Mouse (Mus musculus) heart, embryonic 15.5 days (tissue): ENCODE measurements around the gene Rnf145. TPM values are rescaled to one million over a fixed set of nuclear protein-coding genes. Genes with fewer than 3 reads are reported as not detected.

Source experiments
- ATAC-seq: fragments of 200-750 bp; cut with Nextera tagmentation; replicated peaks from 2 replicates; pipeline ENCODE4 v1.8.0; 2017; ENCODE audit warnings: low read depth, moderate TSS enrichment; ENCODE audit not compliant: insufficient number of reproducible peaks, insufficient read depth, low FRiP score
- H3K27ac ChIP-seq: fragments of 300-500 bp; sonication (generic); 2 replicates; pipeline ENCODE4 v1.5.1; 2015; ENCODE audit warnings: mild to moderate bottlenecking, inconsistent platforms
- H3K27me3 ChIP-seq: fragments of 300-500 bp; sonication (generic); 2 replicates; pipeline ENCODE4 v1.6.1; 2015; ENCODE audit warnings: inconsistent platforms
- H3K36me3 ChIP-seq: fragments of 300-500 bp; sonication (generic); 2 replicates; pipeline ENCODE4 v1.6.1; 2015; ENCODE audit warnings: mild to moderate bottlenecking, inconsistent platforms
- H3K4me1 ChIP-seq: fragments of 300-500 bp; sonication (generic); replicated peaks from 2 replicates; pipeline ENCODE4 v1.6.1; 2015; ENCODE audit warnings: inconsistent platforms
- H3K4me2 ChIP-seq: fragments of 300-500 bp; sonication (generic); 2 replicates; pipeline ENCODE4 v1.6.1; 2015; ENCODE audit warnings: inconsistent platforms, mild to moderate bottlenecking, moderate library complexity
- H3K4me3 ChIP-seq: fragments of 300-500 bp; sonication (generic); 2 replicates; pipeline ENCODE4 v1.5.1; 2015; ENCODE audit warnings: mild to moderate bottlenecking, inconsistent platforms
- H3K9ac ChIP-seq: fragments of 300-500 bp; sonication (generic); 2 replicates; pipeline ENCODE4 v1.6.1; 2015; ENCODE audit warnings: mild to moderate bottlenecking, inconsistent platforms
- H3K9me3 ChIP-seq: fragments of 300-500 bp; sonication (generic); replicated peaks from 2 replicates; pipeline ENCODE4 v1.6.1; 2016; ENCODE audit warnings: inconsistent platforms
- WGBS: fragments of 180-500 bp; shearing (Covaris S2); methylation state at CpG from one replicate; pipeline ENCODE4 v1.1.7; 2015; ENCODE audit warnings: mixed read lengths; 5-methylcytosine and 5-hydroxymethylcytosine counted together
- polyA plus RNA-seq: library from polyadenylated mRNA; unstranded; fragments of >200 nt; fragmentation: Nextera tagmentation; extraction: Ambion mirVana; gene quantifications from 2 replicates; pipeline ENCODE4 v1.2.1, GENCODE M21; 2015

Rnf145 gene
- polyA plus RNA-seq, 1 experiment from 2014 or later, result 45.1 TPM

GRCm38 (mm10) chr11:44573396-44573795 lies 54.6 kb downstream of the Rnf145 start:
- Histone ChIP-seq H3K4me3 (no peak overlapping the region), H3K9me3 (no peaks in the 10 kb centered on the region), H3K27ac (no peak overlapping the region), H3K4me2 (no peak overlapping the region), H3K36me3 (no peaks in the 10 kb centered on the region), H3K27me3 (no peaks in the 10 kb centered on the region), H3K9ac (no peak overlapping the region), H3K4me1 (no peaks in the 10 kb centered on the region)
- ATAC-seq, result no peak
- 70% methylated on average over 3 of the region's 3 CpGs for WGBS

GRCm38 (mm10) chr11:44574391-44574790 lies 55.6 kb downstream of the Rnf145 start:
- no peaks in the 10 kb centered on the region for H3K9me3 ChIP-seq
- H3K27ac ChIP-seq, result no peak overlapping the region
- no peak overlapping the region for H3K9ac ChIP-seq
- no peaks in the 10 kb centered on the region for H3K4me1 ChIP-seq
- no peaks in the 10 kb centered on the region for H3K27me3 ChIP-seq
- H3K4me2 ChIP-seq, result no peak overlapping the region
- no peak overlapping the region for H3K4me3 ChIP-seq
- H3K36me3 ChIP-seq, result no peaks in the 10 kb centered on the region
- ATAC-seq, result no peak
- 87% methylated on average over 8 of the region's 8 CpGs for WGBS

- H3K9me3 ChIP-seq, result no peaks in the 10 kb centered on the region
- no peak overlapping the region for H3K27ac ChIP-seq
- H3K4me1 ChIP-seq, result no peaks in the 10 kb centered on the region
- no peaks in the 10 kb centered on the region for H3K36me3 ChIP-seq
- 90% methylated on average over 5 of the region's 5 CpGs for WGBS
- no peak overlapping the region for H3K4me2 ChIP-seq
- no peaks in the 10 kb centered on the region for H3K27me3 ChIP-seq
- no peak for ATAC-seq
- H3K9ac ChIP-seq, result no peak overlapping the region
- no peak overlapping the region for H3K4me3 ChIP-seq
Observed at GRCm38 (mm10) chr11:44574820-44575219, 56.1 kb downstream of the Rnf145 start.

- no peaks in the 10 kb centered on the region for H3K9me3 ChIP-seq
- H3K4me3 ChIP-seq, result no peak overlapping the region
- 74% methylated on average over 9 of the region's 9 CpGs for WGBS
- H3K27me3 ChIP-seq, result no peaks in the 10 kb centered on the region
- H3K9ac ChIP-seq, result no peak overlapping the region
- H3K4me1 ChIP-seq, result no peaks in the 10 kb centered on the region
- no peak overlapping the region for H3K4me2 ChIP-seq
- no peaks in the 10 kb centered on the region for H3K36me3 ChIP-seq
- no peak for ATAC-seq
- no peak overlapping the region for H3K27ac ChIP-seq
Observed at GRCm38 (mm10) chr11:44577911-44578310, 59.1 kb downstream of the Rnf145 start.

GRCm38 (mm10) chr11:44581277-44581683 lies 62.5 kb downstream of the Rnf145 start:
- no peak overlapping the region for H3K9ac ChIP-seq
- H3K4me3 ChIP-seq, result no peak overlapping the region
- no peaks in the 10 kb centered on the region for H3K27me3 ChIP-seq
- H3K4me1 ChIP-seq, result no peaks in the 10 kb centered on the region
- H3K27ac ChIP-seq, result no peak overlapping the region
- H3K9me3 ChIP-seq, result no peaks in the 10 kb centered on the region
- no peaks in the 10 kb centered on the region for H3K36me3 ChIP-seq
- ATAC-seq, result no peak
- 26% methylated on average over 11 of the region's 11 CpGs for WGBS
- 0 out of 2 replicates have a peak overlapping the region, but pooled peaks have one; percentile 1 for H3K4me2 ChIP-seq

GRCm38 (mm10) chr11:44586047-44586696 lies 67.4 kb downstream of the Rnf145 start:
- 8% methylated on average over 3 of the region's 3 CpGs for WGBS

GRCm38 (mm10) chr11:44593016-44593415 lies 74.3 kb downstream of the Rnf145 start:
- no peak for ATAC-seq
- Histone ChIP-seq H3K4me1 (0 out of 2 replicates have a peak, but pooled peaks cover 3% of the 10 kb centered on the region), H3K27me3 (no peaks in the 10 kb centered on the region), H3K4me2 (no peak overlapping the region), H3K4me3 (no peak overlapping the region), H3K27ac (no peak overlapping the region), H3K9ac (no peak overlapping the region), H3K9me3 (no peaks in the 10 kb centered on the region), H3K36me3 (no peaks in the 10 kb centered on the region)
- 89% methylated on average over 6 of the region's 6 CpGs for WGBS

More at GRCm38 (mm10) chr11:44586047-44586696, 67.4 kb downstream of the Rnf145 start:
- Histone ChIP-seq H3K9ac (no peak overlapping the region), H3K4me2 (no peak overlapping the region), H3K36me3 (no peaks in the 10 kb centered on the region), H3K4me1 (0 out of 2 replicates have a peak, but pooled peaks cover 3% of the 10 kb centered on the region), H3K27ac (no peak overlapping the region), H3K27me3 (no peaks in the 10 kb centered on the region), H3K4me3 (no peak overlapping the region), H3K9me3 (no peaks in the 10 kb centered on the region)
- no peak for ATAC-seq

GRCm38 (mm10) chr11:44594768-44595167 lies 76.0 kb downstream of the Rnf145 start:
- no peak overlapping the region for H3K27ac ChIP-seq
- no peak overlapping the region for H3K4me3 ChIP-seq
- 0 out of 2 replicates have a peak, but pooled peaks cover 3% of the 10 kb centered on the region for H3K4me1 ChIP-seq
- ATAC-seq, result no peak
- WGBS, result 82% methylated on average over 3 of the region's 3 CpGs
- H3K9me3 ChIP-seq, result no peaks in the 10 kb centered on the region
- no peaks in the 10 kb centered on the region for H3K27me3 ChIP-seq
- H3K36me3 ChIP-seq, result no peaks in the 10 kb centered on the region
- no peak overlapping the region for H3K9ac ChIP-seq
- no peak overlapping the region for H3K4me2 ChIP-seq

GRCm38 (mm10) chr11:44606881-44607280 lies 88.1 kb downstream of the Rnf145 start:
- ATAC-seq, result no peak
- peaks cover 9% of the 10 kb centered on the region for H3K4me1 ChIP-seq
- H3K27ac ChIP-seq, result no peak overlapping the region
- no peaks in the 10 kb centered on the region for H3K9me3 ChIP-seq
- H3K27me3 ChIP-seq, result peaks cover 14% of the 10 kb centered on the region
- no peak overlapping the region for H3K4me2 ChIP-seq
- H3K36me3 ChIP-seq, result no peaks in the 10 kb centered on the region
- no peak overlapping the region for H3K4me3 ChIP-seq
- 80% methylated on average over 8 of the region's 8 CpGs for WGBS
- no peak overlapping the region for H3K9ac ChIP-seq

GRCm38 (mm10) chr11:44608646-44609045 lies 89.9 kb downstream of the Rnf145 start:
- H3K4me1 ChIP-seq, result peaks cover 26% of the 10 kb centered on the region
- no peak for ATAC-seq
- H3K27ac ChIP-seq, result no peak overlapping the region
- H3K9ac ChIP-seq, result no peak overlapping the region
- H3K36me3 ChIP-seq, result no peaks in the 10 kb centered on the region
- H3K9me3 ChIP-seq, result no peaks in the 10 kb centered on the region
- no peak overlapping the region for H3K4me2 ChIP-seq
- H3K27me3 ChIP-seq, result peaks cover 29% of the 10 kb centered on the region
- WGBS, result 76% methylated on average over 11 of the region's 11 CpGs
- H3K4me3 ChIP-seq, result no peak overlapping the region

GRCm38 (mm10) chr11:44610971-44611781 lies 92.4 kb downstream of the Rnf145 start:
- no peaks in the 10 kb centered on the region for H3K9me3 ChIP-seq
- no peak overlapping the region for H3K27ac ChIP-seq
- H3K27me3 ChIP-seq, result peaks cover 47% of the 10 kb centered on the region
- H3K4me2 ChIP-seq, result peak overlapping the region; percentile 86
- peak overlapping the region; percentile 49 for H3K4me3 ChIP-seq
- ATAC-seq, result peak; percentile 77
- under 1% methylated on average over 45 of the region's 45 CpGs for WGBS
- H3K36me3 ChIP-seq, result no peaks in the 10 kb centered on the region
- 0 out of 2 replicates have a peak overlapping the region, but pooled peaks have one; percentile 12 for H3K9ac ChIP-seq
- peaks cover 28% of the 10 kb centered on the region for H3K4me1 ChIP-seq
